Mouse (Mus musculus) duodenum, adult 2 months (tissue): ENCODE results near the gene Arrdc1. TPM values are rescaled to one million over a fixed set of nuclear protein-coding genes. Genes with fewer than 3 reads are reported as not detected.

Experiments used
- polyA plus RNA-seq: library from polyadenylated mRNA; depleted of rRNA; stranded (reverse); fragments of >200 nt; gene quantifications from 2 replicates; pipeline ENCODE4 v1.2.3, GENCODE M21; 2012; ENCODE audit warnings: low replicate concordance; rRNA removed

The Arrdc1 gene
- 202 and 206 TPM in 2 replicates for polyA plus RNA-seq

GRCm38 (mm10) chr2:24935057-24935796 lies at the start of gene Arrdc1:
Arrdc1 (minus strand) TSS chr2:24935252.

GRCm38 (mm10) chr2:24975704-24976297 lies 40.7 kb upstream of the Arrdc1 start, which contains the start of gene Pnpla7:
Pnpla7 (plus strand) TSS chr2:24976033.

GRCm38 (mm10) chr2:24974906-24975703 lies 40.1 kb upstream of the Arrdc1 start, which contains the start of gene Mrpl41:
Mrpl41 (minus strand) TSS chr2:24975098.

GRCm38 (mm10) chr2:24962304-24963000 lies 27.4 kb upstream of the Arrdc1 start, which contains the start of gene Dph7:
Dph7 (plus strand) TSS chr2:24962400.

GRCm38 (mm10) chr2:24949421-24950188 lies 14.6 kb upstream of the Arrdc1 start, which contains the start of gene Zmynd19:
Zmynd19 (plus strand) TSS chr2:24949792.

GRCm38 (mm10) chr2:24918930-24919838 lies 15.9 kb downstream of the Arrdc1 start, which contains the start of gene Ehmt1:
Ehmt1 (minus strand) TSS chr2:24919614.

Other genes with a start within 250 kb of the Arrdc1 start
- gene Cacna1b, start 172.1 kb downstream of the Arrdc1 start, polyA plus RNA-seq = 2.7 and 10.0 TPM in 2 replicates
- 23.9 and 28.4 TPM in 2 replicates for gene Ehmt1, start 15.6 kb downstream of the Arrdc1 start, polyA plus RNA-seq
- 2.6 and 3.9 TPM in 2 replicates for gene Zmynd19, start 14.5 kb upstream of the Arrdc1 start, polyA plus RNA-seq
- gene Dph7, start 27.1 kb upstream of the Arrdc1 start, polyA plus RNA-seq = 3.8 and 4.7 TPM in 2 replicates
- 20.6 and 22.1 TPM in 2 replicates for gene Mrpl41, start 39.8 kb upstream of the Arrdc1 start, polyA plus RNA-seq
- 3.6 and 9.5 TPM in 2 replicates for gene Pnpla7, start 40.8 kb upstream of the Arrdc1 start, polyA plus RNA-seq
- gene Nsmf, start 119.1 kb upstream of the Arrdc1 start, polyA plus RNA-seq = 52.7 and 54.1 TPM in 2 replicates
- gene Entpd8, start 145.1 kb upstream of the Arrdc1 start, polyA plus RNA-seq = 121 and 257 TPM in 2 replicates
- gene Noxa1, start 159.9 kb upstream of the Arrdc1 start, polyA plus RNA-seq = 17.5 and 26.4 TPM in 2 replicates
- gene Nrarp, start 245.5 kb upstream of the Arrdc1 start, polyA plus RNA-seq = 42.6 and 53.2 TPM in 2 replicates